Mouse (Mus musculus): ENCODE results near the gene Tmprss4.

The Tmprss4 gene

DNA sequence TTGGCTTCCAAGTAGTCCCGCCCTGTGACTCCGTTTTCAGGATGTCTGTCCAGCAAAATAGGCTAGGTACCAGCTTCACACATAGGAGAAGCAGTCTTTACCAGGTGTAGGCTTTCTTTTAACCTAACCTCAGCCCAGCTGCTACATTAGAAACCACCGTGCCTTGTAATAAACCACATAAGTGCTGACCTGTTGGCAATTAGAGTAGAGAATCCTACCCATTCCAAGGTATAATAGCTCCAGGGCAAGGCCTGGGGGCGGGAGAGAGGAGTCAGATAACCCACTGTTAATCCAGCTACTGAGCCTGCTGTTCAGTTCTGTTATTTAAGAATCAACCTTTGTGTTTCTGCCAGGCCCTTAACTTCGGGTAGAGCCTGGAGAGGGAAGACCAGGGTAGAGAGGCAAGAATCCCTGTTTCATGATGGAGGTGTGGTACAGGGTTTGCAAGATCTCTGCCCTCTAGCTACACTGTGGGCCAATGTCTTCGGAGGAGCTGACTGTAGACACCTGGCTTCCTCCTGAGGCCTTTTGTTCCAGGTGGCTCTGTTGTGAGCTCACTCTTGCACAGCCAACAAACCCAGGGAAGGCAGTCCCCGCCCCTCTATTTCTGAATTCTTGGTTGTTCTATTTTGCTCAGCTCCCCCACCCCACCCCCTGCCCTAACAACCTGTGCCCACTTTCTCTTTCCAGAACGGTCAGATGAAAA lies 7.6 kb downstream of the Tmprss4 start:
- peak; percentile 53 to 77 for DNase-seq

DNA sequence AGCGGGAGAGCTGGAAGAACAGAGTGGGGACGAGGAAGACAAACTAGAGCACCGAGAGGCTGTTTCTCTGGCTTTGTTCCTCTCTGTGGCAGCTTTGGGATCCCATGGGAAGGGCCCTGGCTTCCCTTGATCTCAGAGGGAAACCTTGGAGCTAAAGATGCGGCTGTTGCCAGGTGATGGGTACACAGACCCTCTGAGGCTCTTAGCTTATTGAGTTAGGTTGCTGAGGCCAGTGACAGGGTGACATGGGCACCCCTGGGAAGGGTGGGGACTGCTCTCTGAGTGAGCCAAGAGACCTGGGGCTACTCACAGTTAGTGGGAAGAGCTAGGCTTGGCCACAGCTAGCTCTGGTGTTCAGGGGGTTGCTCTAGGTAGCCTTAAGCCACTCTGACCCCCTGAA lies 8.4 kb downstream of the Tmprss4 start:
- DNase-seq: no peak

DNA sequence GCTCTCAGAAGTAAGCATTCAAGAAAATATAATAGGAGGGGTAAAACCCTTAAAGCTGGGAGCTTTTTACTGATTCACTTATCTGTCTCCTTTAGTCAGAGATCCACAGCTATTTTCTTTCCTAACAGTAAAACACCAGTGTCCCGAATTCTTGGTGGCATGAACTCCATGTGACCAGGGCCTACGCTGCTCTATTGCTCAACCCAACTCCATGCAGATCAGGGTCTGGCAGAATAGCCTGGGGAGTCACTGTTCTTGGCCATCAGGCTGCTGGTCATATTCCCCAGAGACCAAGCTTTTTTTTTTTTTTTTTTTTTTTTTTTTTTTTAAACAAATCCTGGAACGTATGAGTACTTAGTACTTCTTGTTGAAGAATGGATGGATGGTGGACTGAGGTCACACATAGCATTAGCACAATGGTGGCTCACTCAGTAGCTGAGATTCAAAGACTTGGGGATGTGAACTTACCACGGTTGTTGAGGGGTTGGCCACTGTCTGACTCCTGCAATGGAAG lies 14.2 kb downstream of the Tmprss4 start:
- DNase-seq: no peak

DNA sequence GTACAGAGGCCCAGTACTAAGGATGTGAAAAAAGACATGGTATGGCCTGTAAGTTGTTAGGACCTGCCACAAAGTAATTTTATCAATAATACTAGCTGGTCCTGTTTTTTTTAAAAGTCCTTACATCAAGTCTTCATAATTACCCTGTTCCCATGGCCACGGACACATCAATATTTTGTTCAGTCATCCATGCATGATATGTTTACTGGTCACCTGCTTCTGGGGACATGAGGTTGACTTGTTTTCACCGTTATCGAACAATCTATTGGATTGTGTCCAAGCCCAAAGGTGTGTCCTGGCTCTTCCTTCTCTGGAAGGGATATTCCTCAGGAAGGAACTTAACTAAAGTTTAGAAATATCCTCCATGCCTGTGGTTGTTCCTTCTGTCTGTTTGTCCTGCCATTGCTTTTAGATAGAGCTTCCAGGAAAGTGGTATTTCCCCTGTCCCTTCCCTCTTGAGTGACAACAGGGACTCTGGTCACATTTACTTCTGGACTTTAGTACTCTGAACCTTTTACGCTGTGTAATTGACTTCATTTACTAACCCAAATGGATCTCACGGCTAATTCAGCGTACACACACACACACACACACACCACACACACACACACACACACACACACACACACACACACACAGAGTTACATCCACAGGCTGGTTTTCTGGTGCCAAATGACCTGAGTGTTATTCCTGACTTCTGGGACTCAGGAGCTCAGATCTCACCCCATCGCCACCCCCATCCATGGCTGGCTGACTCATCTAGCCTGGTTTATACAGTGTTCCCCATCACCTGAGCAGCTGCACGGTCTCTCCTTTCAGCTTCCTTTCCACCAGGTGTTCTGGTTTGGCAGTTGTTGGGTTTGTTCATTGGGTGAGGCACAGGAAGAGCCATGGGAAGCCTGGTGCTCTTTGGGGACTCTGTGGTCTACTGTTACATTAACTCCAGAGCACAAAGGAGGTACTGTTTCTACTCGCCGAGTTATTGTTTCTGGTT lies 15.0 kb downstream of the Tmprss4 start:
- DNase-seq: peak; percentile 74 to 86

DNA sequence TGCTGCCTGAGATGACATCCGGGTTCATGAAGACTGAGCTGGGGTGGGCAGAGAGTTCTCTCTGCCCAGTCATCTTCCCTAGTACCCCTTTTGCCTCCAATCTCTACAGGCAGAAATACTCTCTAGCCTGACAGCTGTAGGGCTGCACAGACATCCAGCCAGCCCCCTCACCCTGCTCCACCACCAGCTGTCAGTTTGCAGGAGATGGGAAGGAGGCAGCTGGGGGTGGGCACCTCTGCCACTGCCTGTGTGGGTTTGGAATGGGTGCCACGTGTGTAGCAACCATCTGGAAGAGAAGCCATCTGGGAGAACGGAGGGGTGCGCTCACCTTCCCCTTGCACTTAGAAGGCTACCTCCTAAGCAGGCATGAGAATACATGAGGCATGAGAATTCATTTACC lies 18.6 kb downstream of the Tmprss4 start:
- peak; percentile 57 to 78 for DNase-seq

DNA sequence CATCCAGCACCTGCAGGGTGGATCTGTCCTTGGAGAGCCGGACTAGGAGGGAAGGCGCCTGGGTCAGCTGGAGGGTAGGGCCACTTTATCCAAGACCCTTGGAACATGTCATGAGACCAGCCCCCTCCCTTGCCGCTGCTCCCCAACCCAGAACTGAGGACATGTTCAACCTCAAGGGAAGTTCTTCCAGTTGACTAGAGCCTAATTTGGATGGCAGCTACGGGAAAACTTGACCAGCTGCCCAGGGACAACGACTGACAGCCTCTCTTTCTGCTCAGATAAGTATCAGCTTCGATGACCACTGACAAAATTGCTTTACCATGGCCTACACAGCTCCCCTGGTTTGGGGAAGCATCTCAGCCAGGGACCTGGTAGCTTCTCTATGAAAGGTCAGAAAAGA lies 20.6 kb downstream of the Tmprss4 start:
- DNase-seq: no peak

DNA sequence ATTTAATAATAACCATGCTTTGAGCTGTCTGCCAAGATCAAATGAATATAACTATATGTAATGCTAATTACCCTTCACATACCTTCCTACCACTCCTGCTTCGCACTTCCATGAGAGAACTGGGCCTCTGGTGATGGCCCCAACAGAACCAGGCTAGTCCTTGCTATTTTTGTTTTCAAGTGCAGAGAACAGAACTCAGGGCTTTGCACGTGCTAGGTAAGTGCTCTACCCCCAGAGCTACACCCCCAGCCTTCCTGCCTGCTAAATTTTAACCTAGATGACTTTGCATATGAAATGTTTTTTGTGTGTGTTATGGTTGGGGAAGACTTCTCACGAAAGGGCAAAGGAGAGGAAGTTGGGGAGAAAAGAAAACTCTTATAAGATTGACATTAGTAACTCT lies 21.4 kb downstream of the Tmprss4 start:
- peak in 1 of 2 experiments; percentile 55 for DNase-seq

DNA sequence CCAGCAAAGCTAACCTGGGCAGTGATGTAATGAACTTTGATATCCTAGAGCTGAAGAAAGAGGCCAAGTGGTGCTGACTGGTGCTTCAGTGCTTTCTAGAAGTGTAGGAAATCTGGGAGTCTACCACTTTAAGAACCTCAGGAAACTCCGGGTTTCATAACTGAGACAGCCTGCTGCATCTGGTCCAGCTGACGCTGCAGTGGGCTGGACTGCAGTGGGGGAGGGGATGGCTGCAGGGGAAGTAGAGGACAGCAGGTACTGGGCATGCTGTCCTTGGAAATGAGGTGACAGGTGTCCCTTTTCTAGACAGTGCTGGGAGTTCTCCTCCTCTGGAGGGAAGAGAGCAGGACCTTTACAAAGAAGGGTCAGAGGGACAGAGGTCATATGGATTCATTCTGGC lies 22.1 kb downstream of the Tmprss4 start, which contains the start of gene BC049352:
BC049352 (plus strand) TSS at position 238 of the 400 bp plus-strand sequence.
- DNase-seq: no peak

DNA sequence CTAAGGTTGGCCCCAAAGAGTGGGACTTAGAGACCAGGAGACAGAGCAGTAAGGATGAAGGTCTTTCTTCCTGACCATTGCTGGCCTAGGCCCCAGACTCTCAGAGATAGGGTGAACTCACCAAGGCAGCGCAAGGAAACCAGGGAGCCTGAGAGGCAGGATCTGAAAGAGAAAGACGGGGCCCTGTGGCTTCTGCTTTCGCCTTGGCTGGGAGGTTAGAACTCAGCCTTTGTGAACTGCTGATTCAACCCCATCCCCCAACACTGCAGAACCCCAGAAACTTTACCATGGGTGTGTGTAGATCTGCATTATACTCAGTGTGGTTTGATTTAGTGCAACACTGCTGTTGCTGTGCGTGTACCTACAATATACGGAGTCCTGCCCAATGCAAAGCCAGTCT lies 24.6 kb downstream of the Tmprss4 start:
- DNase-seq: peak in 1 of 2 experiments; percentile 55

DNA sequence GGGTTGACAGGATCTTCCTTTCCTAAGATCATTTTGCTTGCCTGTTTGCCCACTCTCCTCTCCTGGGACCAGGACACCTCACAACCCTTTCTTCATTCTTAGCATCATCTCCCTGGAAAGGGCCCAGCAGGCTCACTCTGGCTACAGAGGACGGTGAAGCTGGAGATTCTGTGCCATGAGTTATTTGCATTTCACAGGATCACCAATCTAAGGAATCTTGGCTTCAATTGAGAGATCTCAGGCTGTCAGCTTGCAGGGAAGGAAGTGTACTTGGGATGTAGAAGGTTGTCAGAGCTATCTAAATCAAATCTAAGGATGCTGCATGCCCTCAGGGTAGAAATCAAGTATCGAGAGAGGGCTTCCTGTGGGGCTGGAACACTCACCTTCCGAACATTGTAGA lies 30.4 kb downstream of the Tmprss4 start:
- DNase-seq: no peak

DNA sequence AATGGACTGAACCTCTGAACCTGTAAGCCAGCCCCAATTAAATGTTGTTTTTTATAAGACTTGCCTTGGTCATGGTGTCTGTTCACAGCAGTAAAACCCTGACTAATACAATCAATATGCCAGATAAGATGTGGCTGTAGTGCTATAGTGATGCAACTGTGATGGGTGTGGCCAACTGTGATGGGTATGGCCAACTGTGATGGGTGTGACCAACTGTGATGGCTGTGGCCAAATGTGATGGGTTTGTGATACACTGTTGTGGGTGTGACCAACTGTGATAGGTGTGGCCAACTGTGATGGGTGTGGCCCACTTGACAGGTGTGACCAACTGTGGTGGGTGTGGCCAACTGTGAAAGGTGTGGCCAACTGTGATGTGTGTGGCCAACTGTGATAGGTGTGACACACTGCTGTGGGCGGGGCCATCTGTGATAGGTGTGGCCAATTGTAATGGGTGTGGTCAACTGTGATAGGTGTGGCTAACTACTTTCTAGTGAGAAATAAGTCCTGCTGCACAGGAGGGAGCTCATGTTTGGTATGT lies 32.8 kb downstream of the Tmprss4 start:
- DNase-seq: no peak

DNA sequence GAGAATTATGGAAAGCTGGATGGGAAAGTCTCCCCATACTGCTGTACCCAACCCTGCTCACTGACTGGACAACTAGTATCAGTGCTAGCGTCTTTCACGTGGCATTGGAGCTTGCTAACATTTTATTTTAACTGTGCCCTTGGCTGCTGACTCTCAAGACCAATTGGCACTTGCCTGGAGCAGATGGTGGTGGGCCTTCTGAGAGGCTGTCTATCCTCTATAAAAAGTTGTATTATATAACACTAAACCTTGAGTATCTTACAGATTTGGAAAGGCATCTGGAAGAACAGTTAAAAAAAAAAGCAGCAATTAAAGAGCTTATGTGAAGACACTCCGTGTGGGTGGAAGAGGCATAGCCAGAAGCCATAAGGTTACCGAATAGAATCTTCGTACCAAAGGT lies 33.7 kb downstream of the Tmprss4 start:
- no peak for DNase-seq

DNA sequence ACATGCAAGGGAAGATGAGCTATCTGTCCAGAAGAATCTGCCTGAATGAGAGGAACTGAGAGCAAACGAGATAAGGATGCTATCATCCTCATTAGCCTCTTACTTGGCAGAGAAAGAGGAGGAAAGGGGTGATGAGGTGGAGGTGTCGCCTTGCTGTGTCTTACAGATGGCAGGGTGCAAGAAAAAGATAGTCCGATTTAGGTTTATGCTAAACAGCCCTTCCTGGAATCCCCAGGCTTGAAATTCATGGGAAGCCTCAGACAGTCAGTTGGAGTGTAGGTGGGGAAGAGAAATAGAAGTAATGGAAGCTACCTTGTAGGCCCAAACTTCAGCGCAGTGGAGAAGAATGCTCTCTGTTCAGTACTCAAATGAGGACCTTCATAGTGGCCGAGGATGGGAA lies 36.0 kb downstream of the Tmprss4 start:
- no peak for DNase-seq

DNA sequence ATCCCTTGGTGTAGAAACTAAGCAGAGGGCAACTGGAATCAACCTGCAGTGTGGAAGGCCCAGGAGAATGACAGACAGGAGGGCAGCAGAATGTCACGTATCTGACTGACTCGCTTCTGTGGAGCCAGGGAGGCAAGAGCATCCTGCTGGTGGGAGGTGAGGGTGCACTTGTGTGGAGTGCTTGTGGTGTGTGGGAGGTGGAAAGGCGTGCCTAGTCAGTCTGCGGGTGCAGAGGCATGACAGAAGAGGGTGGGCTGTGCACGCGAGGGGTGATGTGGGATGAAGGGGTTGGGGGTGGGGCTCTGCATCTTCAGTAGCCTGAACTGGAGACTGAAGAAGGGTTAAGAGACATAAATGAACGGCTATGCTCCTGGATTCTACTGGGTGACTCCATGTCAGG lies 50.5 kb downstream of the Tmprss4 start:
- peak; percentile 62 to 80 for DNase-seq

DNA sequence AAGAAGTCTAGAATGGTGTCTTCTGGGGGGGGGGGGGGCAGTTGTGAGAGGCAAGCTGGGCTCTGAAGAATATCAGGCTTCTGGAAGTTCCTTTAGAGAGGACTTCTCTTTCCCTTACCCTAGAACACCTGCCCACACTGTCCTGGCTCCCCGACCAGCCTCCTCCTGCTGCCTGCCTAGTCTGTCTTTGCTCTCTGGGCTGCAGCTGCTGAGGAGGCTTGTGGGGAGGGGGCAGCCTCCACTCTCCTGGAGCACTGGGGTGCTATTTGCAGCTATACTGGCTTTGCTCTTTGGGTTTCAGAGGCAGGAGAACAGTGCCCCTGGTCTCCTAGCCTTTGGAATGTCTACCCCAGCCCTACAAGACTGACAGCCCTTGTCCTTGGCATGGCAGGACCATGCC lies 53.0 kb downstream of the Tmprss4 start:
- DNase-seq: peak in 1 of 2 experiments; percentile 58

DNA sequence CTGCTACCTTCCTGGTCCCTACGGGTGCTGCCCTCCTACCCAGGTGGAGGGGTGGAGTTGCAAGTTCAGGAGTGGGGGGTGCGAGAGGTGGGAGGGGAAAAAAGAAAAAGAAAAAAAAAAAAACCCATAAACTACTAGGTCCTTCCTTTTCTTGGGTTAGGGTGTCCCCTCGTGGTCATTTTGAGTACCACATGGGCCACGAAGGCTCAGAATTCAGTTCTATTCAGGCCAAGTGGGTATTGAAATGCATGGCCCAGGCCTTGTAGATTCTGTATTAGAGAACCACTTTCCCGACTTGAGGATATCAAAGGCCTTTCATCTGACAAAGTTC lies 57.7 kb downstream of the Tmprss4 start:
- peak; percentile 83 to 86 for DNase-seq

DNA sequence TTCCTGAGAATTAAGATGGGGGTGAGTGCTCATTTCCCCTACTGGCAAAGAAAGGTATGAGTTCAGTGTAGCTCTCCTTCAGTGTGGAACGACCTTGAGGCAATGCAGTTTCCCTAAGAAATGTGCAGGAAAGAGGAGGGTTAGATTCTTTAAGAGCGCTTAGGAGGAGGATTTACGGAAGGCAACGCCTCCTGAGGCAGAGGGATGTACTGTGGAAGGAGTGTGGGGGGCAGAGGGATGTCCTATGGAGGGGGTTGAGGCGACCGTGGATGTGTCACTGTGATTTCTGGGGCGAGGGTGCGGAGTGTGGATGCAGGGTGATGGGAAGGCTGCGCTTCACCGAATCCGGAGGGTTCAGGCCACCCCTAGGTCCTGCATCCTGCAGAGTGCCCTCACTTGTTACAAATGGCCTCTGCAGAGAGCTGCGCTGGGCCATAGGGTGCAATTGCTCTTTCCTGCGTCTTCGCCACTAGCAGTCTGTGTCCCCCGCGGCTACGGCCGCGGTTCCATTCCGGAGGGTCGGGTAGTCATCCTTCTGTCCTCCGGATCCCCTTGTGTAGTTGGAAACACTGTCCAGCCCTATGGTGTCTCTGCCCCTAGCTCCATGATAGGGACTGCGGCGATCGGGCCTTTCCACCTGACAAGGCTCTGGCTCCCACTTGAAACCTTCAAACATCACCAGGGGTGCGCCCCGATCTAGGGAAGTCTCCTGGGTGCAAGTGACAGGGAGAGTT lies 58.2 kb downstream of the Tmprss4 start:
- DNase-seq: no peak

DNA sequence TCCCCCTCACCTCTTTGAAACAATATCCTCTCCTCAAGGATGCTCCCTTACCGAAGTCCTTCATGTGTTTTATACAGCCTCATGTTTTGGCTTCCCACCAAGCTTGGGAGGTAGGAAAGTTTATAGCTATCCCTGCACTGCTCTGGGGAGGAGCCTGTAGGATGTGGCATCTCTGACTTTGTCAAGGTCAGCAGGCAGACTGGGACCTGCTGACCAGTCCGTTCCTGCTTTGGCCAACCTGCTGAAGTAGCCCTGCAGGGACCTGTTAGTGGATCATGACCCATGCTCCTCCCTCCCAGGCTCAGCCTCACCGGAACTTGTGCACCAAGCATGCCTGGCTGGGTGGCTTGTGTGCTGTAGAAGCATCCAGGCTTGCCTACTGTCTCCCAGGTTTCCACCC lies 61.2 kb downstream of the Tmprss4 start:
- peak in 1 of 2 experiments; percentile 13 for DNase-seq

DNA sequence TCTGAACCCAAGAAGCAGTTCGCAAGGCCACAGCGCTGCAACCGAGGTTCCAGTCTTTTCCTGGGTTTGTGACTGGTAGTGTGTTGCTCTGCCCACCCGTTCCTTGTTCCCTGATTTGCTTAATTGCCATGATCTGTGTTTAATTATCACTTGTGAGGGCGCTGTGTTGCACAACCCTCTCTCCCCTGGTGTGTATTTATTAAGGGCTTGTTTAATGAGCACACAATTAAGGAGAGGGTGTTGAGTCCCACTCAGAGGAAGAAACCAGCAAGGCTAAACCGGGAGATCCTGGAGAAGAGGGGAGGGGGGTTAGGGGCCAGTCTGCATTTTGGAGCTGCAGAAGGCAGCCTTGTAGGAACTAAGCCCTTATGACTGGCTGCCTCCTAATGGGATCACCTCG lies 62.9 kb downstream of the Tmprss4 start:
- peak in 1 of 2 experiments; percentile 3 for DNase-seq

DNA sequence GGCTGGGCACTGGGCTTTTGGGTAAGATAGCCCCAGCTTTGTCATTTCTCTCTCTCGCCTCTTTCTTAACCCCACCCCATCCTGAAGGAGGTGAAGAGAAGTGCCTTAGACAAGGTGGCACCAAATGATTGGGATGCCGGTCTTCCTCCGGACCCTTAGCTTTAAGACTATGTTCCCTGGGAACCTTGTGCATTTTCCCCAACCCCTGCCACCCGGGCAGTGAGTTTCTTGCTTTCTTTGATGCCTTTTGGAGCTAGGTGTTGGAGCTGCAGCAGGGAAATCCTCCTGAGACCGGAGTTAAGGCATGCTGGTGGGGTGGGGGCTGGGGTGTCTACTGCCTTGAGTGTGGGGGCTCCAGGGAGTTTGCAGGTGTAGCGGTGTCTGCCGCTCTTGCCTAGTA lies 64.8 kb downstream of the Tmprss4 start:
- peak in 1 of 2 experiments; percentile 34 for DNase-seq

DNA sequence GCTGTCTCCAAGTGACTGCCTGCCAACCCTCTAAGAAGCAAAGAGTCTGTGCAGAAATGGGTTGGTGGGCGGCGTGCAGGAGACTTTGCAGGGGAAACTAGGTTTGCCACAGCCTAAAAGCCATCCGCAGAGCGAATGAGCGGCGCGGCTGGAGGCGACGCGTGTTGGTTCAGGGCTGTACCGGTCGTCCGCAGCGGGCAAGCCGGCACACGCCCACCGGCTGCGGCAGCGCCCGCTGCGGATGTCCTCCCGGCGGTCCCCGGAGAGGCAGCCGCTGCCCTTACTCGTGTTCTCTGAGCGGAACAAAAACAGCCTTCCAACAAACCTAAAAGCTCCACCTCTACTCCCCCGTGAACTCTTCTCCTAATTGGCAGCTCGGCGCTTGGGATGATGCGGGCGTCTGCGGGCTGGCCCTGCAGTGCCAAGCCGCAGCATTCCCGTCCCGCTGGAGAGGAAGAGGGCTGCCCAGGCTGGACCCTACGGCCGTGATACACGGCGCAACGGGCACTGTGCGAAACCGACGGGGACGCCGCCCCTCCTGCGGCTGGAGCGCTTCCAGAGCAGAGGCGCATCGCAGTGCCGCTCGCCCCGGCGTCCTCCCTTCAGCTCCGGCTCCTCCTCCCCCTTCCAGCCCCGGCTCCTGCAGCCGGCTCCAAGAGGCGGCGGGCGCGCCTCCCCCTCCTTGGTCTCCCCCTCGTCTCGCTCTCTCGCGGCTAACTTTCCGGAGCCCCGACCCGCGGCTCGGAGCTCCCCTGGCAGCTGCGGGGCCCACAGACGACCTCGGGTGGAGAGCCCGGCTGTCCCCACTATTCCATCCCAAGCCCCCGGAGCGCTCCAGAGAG lies 65.5 kb downstream of the Tmprss4 start, which contains the start of gene Scn4b:
Scn4b (plus strand) TSS at position 205 of the 842 bp plus-strand sequence.
- DNase-seq: peak; percentile 61 to 78
